Mouse (Mus musculus) neutrophil, adult 5-6 weeks (primary cell): ENCODE measurements around the gene Cfap298. TPM values are rescaled to one million over a fixed set of nuclear protein-coding genes. Genes with fewer than 3 reads are reported as not detected.
A peak's percentile ranks its signal among the peaks of the same experiment; 100 is the strongest.

ENCODE experiments used
- ATAC-seq: fragments of 151-379, 151-347 bp; 2 replicates; pipeline ENCODE4 v1.8.0; 2017; ENCODE audit warnings: mild to moderate bottlenecking, moderate TSS enrichment; ENCODE audit not compliant: insufficient number of reproducible peaks, poor library complexity, low FRiP score, severe bottlenecking; ENCODE audit errors: extremely low read depth
- total RNA-seq: library from RNA; stranded (forward); fragments of 200-1000 nt; gene quantifications from 2 replicates; pipeline ENCODE4 v1.2.3, GENCODE M21; 2017

Gene Cfap298
- total RNA-seq, result 22.8 and 42.6 TPM in 2 replicates

DNA sequence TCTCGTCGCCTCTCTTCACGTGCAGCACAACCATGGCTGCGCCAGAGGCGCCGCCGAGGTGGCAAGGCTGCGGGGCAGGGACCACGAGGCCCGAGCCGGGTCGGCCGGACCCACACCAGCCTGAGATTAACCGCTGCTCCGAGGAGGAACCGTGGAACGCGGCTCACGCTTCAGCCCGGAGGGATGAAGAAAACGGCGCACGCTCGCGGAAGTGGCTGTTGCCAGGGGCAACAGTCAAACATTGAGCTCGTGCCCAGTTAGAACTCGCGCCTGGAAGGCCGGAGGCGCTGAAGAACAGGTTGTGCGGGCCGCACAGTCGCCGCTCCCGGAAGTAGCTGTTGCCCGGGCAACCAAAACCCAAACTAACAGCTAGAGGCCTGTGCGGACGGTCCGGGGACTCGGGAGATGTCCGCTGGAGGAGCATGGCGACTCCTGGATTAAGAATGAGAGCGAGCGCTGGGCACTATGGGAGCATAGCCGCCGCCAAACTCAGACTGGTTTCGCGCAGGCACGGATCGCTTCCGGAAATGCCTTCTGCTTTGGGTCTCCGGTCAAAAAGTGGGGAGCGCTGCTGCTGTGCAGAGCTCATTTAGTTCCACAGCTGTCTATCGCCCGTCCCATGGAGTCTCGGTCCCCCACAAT lies at the start of gene Cfap298:
Gene Cfap298, minus strand, starts transcription at position 428 of the 642 bp plus-strand sequence.
- ATAC-seq, result peak; percentile 97

DNA sequence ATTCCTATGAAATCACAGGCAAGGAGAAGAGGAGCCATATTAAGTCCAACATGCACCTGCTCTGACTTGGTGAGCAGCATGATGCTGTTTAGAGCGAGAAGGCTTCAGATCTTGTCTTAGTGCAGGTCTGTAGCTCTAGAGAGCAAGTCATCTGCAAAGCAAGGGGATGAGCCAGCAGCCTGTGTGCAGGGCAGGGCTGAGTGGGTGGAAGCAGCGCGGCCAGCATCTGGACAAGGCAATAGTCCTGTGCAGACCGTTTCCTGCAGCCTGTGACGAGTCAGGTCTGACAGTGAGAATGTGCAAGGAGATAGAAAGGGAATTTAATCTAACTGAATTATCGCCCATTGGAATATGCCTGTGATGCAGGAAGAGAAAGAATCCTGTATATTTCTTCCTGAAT lies 36.1 kb upstream of the Cfap298 start:
- no peak for ATAC-seq

- ATAC-seq, result no peak
Observed at GRCm38 (mm10) chr16:90966241-90966640, 31.3 kb upstream of the Cfap298 start.

GRCm38 (mm10) chr16:90964302-90964701 lies 29.4 kb upstream of the Cfap298 start:
- ATAC-seq, result no peak

DNA sequence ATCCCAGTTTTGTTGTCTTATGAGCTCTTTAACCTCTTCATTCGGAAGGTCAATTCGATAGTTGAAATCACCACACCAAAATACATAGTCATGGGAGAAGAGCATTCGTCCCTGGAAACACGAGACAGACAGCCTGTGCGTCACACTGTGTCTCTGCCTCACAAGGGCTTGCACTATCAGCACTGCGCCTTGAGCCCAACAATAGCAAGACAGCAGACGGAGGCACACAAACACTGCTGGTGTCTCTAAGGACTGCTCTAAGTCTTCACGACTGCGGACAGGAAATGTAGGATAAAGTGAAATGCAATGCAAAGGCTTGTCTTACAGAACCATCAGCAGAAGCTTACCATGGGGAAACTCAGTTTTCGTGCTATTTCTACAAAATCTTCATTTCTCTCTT lies 29.0 kb upstream of the Cfap298 start:
- no peak for ATAC-seq

- ATAC-seq, result no peak
Observed at GRCm38 (mm10) chr16:90963231-90963630, 28.3 kb upstream of the Cfap298 start.

DNA sequence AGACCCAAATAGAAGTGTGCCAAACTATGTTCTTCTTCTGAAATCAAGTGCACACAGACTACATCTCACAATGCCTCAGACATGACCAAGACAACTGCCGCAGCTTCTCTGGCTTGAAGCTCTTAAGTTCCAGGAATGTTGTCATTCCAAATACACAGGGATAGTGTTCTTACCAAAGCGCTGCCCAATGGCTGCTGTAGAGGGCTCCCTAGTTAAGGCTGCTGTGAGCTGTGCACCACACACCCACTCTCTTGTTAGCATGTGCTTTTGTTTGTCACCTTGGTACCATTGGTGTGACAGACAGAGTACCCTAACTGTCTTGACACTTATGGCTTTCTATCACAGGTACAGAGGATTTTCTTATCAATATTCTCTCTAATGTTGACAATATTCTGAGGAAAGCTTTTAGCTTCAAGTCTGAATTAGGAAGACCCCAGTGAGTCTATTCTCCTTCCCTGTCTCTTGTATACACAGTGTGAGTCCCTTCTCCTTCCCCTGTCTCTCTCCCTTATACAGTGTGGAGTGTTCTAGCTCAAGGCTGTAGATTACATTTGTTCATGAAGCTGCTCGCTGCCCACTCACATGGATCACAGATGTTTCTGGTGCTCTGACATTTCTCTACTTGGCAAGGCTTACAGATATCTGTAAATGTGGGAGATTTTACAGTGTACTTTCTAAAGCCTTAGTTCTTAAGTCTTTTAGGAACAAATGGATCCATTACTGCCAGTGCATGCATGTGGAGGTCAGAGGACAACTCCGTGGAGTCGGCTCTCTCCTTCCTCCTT lies 23.6 kb upstream of the Cfap298 start:
- no peak for ATAC-seq

- no peak for ATAC-seq
Observed at GRCm38 (mm10) chr16:90955494-90955893, 20.6 kb upstream of the Cfap298 start.

GRCm38 (mm10) chr16:90953770-90954169 lies 18.9 kb upstream of the Cfap298 start:
- no peak for ATAC-seq

DNA sequence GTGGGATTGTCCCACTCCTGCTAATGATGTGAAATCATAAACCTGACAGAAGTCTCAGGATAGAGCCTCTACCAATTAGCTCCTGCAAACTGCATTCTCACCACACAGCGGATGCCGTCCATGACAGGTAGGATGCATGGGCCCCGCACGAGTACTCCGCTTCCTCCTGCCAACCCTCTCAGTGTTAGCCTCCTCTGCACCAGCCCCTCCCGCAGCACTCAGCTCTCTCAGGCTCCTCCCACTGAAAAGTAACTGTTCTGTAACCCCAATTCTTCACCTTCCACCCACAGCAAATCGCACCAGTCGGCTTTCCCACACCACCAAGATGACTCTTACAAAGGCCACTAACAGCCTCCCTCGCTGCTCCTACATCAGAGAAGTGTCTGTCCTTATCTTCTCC lies 18.2 kb upstream of the Cfap298 start:
- ATAC-seq, result no peak

- no peak for ATAC-seq
Observed at GRCm38 (mm10) chr16:90950354-90950963, 15.5 kb upstream of the Cfap298 start.

DNA sequence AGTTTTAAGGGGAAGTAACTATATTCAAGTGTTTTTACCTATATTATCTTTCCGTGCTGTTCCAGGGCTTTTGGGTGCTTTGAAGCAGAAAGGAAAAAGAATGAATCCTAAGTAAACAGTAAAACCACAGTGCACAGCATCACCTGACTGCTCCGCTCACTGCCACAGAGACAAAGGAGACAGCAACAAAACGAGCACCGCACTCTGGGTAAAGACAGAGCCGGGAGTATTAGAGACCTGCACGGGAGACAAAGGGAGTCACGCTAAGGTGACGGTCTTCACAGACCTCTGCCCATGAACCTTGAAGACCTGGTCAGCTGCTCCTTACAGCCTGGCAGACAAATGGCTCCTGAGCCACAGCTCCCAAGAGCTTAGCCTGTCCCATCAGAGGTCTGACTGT lies 12.1 kb upstream of the Cfap298 start:
- ATAC-seq, result no peak

GRCm38 (mm10) chr16:90941246-90941645 lies 6.3 kb upstream of the Cfap298 start:
- no peak for ATAC-seq

DNA sequence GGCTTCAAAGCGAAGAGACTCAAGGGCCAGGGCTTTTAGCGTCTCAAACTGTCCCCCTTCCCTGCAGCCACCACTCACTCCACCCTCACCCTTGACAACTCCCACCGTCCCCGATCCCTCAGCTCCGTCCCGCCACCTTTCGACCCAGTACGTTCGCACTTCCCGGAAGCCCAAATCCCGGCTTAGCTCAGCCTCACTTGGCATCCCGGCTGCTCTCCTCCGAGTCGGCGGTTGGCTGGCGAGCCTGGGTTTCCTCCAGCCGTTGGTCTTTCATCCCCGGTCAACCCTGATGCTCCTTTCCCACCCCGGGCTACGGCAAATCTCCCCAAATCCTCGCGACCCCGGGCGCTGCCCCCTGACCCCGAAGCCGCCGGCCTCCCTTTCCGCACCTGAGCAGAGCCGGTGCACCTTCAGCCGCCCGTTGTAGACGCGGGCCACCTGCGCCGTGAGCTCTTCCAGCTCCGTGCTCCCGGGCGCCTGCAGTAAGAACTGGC lies 674 bp downstream of the Cfap298 start:
- ATAC-seq, result peak; percentile 1; the same call in 1 of the 2 replicates

DNA sequence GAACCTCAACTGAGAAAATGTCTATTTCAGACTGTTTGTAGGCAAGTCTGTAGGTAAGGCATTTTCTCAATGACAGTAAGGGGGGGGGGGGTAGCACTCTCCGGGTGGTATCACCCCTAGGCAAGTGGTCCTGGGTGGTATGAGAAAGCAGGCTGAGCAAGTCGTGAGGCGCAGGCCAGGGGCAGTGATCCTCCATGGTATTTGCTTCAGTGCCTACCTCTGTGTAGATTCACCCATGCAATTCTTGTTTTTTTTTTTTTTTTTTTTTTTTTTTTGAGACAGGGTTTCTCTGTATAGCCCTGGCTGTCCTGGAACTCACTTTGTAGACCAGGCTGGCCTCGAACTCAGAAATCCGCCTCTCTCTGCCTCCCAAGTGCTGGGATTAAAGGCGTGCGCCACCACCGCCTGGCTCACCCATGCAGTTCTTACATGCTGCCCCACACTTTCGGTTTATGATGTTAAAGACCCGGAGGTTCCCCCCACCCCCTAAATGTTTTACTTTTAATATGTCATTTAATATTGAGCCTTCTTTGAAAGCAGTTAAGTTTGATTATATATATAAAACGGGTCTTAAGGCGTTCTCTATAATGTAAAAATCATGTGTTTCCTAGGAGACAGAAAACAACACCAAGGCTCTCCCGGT lies 1.3 kb downstream of the Cfap298 start:
- ATAC-seq, result no peak

DNA sequence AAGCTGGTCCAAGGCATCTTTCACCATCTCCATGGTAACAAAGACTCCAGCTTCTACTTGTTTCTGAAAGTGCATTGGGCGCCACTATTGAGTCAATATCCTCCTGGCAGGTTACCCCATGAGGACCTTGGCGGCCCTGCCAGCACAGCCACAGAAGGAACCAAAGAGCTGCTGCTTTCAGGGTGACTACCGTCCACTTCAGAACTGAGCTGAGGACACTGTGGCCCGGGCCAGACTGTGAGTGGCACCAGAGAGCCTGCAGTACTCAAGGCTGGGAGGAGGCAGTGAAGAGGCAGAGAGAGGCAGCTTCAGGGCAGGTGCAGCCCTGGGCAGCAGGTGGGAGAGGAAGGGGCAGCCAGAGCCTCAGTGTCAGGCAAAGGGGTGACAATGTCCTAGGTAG lies 7.5 kb downstream of the Cfap298 start:
- no peak for ATAC-seq

DNA sequence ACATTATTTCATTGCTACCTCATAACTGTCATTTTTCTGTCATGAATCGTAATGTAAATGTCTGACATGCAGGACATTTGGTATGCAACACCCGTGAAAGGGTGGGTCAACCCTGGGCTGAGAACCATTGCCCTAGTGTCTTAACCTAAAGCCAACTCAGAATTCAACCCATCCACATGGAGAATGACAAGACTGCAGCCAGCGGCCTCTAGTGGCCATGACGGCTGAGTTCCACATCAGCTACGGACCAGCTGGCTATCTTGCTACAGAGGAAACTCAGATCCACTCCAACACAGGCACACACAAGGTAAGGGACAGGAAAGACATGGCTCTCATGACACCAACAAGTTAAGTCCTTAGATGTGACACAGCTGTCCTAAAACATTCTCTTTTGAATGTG lies 9.5 kb downstream of the Cfap298 start:
- no peak for ATAC-seq

DNA sequence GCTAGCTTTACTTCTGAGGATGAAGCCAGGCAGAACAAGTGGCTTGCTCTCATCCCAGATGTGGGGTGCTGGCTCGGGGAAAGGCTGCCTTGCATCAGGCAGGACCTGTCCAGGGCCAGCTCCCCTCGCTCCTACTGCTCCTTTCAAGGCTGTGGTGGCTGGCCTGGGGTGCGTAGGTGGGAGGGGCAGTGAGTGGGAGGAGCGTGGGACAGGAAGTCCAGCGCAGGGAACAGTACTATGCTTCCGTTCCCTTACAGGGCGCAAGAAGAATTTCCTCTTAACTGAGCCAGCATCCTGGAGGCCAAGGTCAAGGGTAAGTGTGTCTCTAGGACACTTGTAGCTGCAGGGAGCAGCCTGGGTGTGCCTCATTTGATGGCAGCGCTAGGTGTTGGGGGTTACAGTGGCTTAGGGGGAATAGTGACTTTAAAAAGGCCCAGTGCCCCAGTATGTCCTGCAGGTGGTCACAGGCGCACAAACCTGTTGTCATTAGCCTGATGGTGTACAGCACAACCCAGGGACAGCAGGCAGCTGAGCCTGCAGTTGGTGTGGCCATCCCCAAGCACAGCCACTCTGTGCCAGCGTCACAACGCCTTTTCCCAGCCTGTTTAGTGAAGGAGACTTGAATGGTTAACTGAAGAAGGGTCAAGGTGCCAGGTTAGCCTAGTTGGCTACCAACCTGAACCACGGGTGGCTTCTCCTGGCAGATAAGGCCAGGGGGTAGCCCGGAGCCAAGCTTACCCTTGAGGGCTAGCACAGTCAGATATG lies 10.1 kb downstream of the Cfap298 start:
- no peak for ATAC-seq
